Mouse (Mus musculus) forebrain, embryonic 14.5 days (tissue): ENCODE results near the gene Dhx8. TPM values are rescaled to one million over a fixed set of nuclear protein-coding genes. Genes with fewer than 3 reads are reported as not detected.

Source experiments
- ATAC-seq: fragments of 200-750 bp; cut with Nextera tagmentation; 2 replicates; pipeline ENCODE4 v1.8.0; 2017; ENCODE audit warnings: mild to moderate bottlenecking, moderate library complexity
- DNase-seq: peaks from one replicate; pipeline ENCODE4 v3.0.0-alpha.2; 2015; ENCODE audit warnings: low spot score
- H3K27ac ChIP-seq: fragments of 300-500 bp; sonication (generic); 2 replicates; pipeline ENCODE4 v1.5.1; 2014; ENCODE audit warnings: low read depth, mild to moderate bottlenecking, control low read depth, low read length, moderate library complexity
- H3K27me3 ChIP-seq: fragments of 300-500 bp; sonication (generic); replicated peaks from 2 replicates; pipeline ENCODE4 v1.6.1; 2014; ENCODE audit warnings: low read length, control low read depth, mixed read lengths; ENCODE audit not compliant: control insufficient read depth, insufficient read depth
- H3K36me3 ChIP-seq: fragments of 300-500 bp; sonication (generic); 2 replicates; pipeline ENCODE4 v1.6.1; 2014; ENCODE audit warnings: low read length, control low read depth; ENCODE audit not compliant: control insufficient read depth, insufficient read depth
- H3K4me1 ChIP-seq: fragments of 300-500 bp; sonication (generic); 2 replicates; pipeline ENCODE4 v1.6.1; 2014; ENCODE audit warnings: antibody characterized with exemption, low read length, control low read depth; ENCODE audit not compliant: control insufficient read depth, insufficient read depth
- H3K4me2 ChIP-seq: fragments of 300-500 bp; sonication (generic); 2 replicates; pipeline ENCODE4 v1.6.1; 2014; ENCODE audit warnings: mild to moderate bottlenecking, control low read depth, low read length
- H3K4me3 ChIP-seq: fragments of 300-500 bp; sonication (generic); 2 replicates; pipeline ENCODE4 v1.5.1; 2014; ENCODE audit warnings: low read depth, low read length, control low read depth
- H3K9ac ChIP-seq: fragments of 300-500 bp; sonication (generic); 2 replicates; pipeline ENCODE4 v1.6.1; 2014; ENCODE audit warnings: mild to moderate bottlenecking, low read length, control low read depth, moderate library complexity
- H3K9me3 ChIP-seq: fragments of 300-500 bp; sonication (generic); replicated peaks from 2 replicates; pipeline ENCODE4 v1.6.1; 2016; ENCODE audit warnings: low read length, control low read depth, mixed read lengths; ENCODE audit not compliant: control insufficient read depth
- whole genome bisulfite sequencing: fragments of 180-500 bp; shearing (Covaris S2); extraction: QIAGEN DNeasy Blood & Tissue Kit; methylation state at CpG from one replicate; pipeline ENCODE4 v1.1.7; 2014; 5-methylcytosine and 5-hydroxymethylcytosine counted together
- polyA plus RNA-seq: library from polyadenylated mRNA; unstranded; fragments of >200 nt; fragmentation: Nextera tagmentation; extraction: Ambion mirVana; gene quantifications from 2 replicates; pipeline ENCODE4 v1.2.1, GENCODE M21; 2014

Gene Dhx8
- 31.6 and 33.3 TPM in 2 replicates for polyA plus RNA-seq

- no peaks in the 10 kb centered on the region for H3K9me3 ChIP-seq
- peaks cover 4% of the 10 kb centered on the region; the same call in 1 of the 2 replicates for H3K4me1 ChIP-seq
- H3K4me3 ChIP-seq: peak within 1 kb of the TSS; percentile 76
- peaks cover 33% of the 10 kb centered on the region for H3K36me3 ChIP-seq
- H3K27me3 ChIP-seq: no peaks in the 10 kb centered on the region
- peak; percentile 97 for ATAC-seq
- H3K27ac ChIP-seq: no peak within 1 kb of the TSS; the same call in 1 of the 2 replicates
- WGBS: under 1% methylated on average over 51 of the region's 51 CpGs
- peak within 1 kb of the TSS; percentile 80 for H3K9ac ChIP-seq
- peak; percentile 99 for DNase-seq
- H3K4me2 ChIP-seq: peak within 1 kb of the TSS; percentile 83
Observed at GRCm38 (mm10) chr11:101732518-101733440, at the start of gene Dhx8. Gene Dhx8 (plus strand): TSS chr11:101732919.

- H3K9ac ChIP-seq: peak overlapping the region; percentile 32
- peak overlapping the region; percentile 89 for H3K27ac ChIP-seq
- ATAC-seq (peak; percentile 70), DNase-seq (peak; percentile 87)
- no peak overlapping the region for H3K4me3 ChIP-seq
- H3K4me2 ChIP-seq: peak overlapping the region; percentile 22; the same call in 1 of the 2 replicates
- no peaks in the 10 kb centered on the region for H3K36me3 ChIP-seq
- H3K27me3 ChIP-seq: no peaks in the 10 kb centered on the region
- H3K4me1 ChIP-seq: peaks cover 29% of the 10 kb centered on the region
- 45% methylated on average over 13 of the region's 13 CpGs for WGBS
- no peaks in the 10 kb centered on the region for H3K9me3 ChIP-seq
Observed at GRCm38 (mm10) chr11:101687351-101688301, 45.1 kb upstream of the Dhx8 start.

- peak overlapping the region; percentile 14; the same call in 1 of the 2 replicates for H3K4me2 ChIP-seq
- no peak overlapping the region for H3K9ac ChIP-seq
- peak overlapping the region; percentile 88 for H3K27ac ChIP-seq
Observed at GRCm38 (mm10) chr11:101689701-101690113, 43.0 kb upstream of the Dhx8 start.

GRCm38 (mm10) chr11:101690326-101690725 is 42.4 kb upstream of the Dhx8 start:
- Histone ChIP-seq H3K4me1 (peaks cover 32% of the 10 kb centered on the region), H3K27ac (peak overlapping the region; percentile 76)
- 60% methylated on average over 5 of the region's 5 CpGs for WGBS

More at GRCm38 (mm10) chr11:101689701-101690113, 43.0 kb upstream of the Dhx8 start:
- Histone ChIP-seq H3K4me3 (no peak overlapping the region), H3K36me3 (no peaks in the 10 kb centered on the region), H3K4me1 (peaks cover 29% of the 10 kb centered on the region), H3K27me3 (no peaks in the 10 kb centered on the region), H3K9me3 (no peaks in the 10 kb centered on the region)
- peak; percentile 94 for DNase-seq
- peak; percentile 88 for ATAC-seq
- 19% methylated on average over 10 of the region's 10 CpGs for WGBS

GRCm38 (mm10) chr11:101695906-101696661 is 36.6 kb upstream of the Dhx8 start:
- peaks cover 23% of the 10 kb centered on the region for H3K4me1 ChIP-seq
- H3K27ac ChIP-seq: peak overlapping the region; percentile 94
- peak overlapping the region; percentile 44 for H3K4me2 ChIP-seq
- H3K4me3 ChIP-seq: peak overlapping the region; percentile 9
- ATAC-seq (peak; percentile 97), DNase-seq (peak; percentile 95)
- H3K9ac ChIP-seq: peak overlapping the region; percentile 55
- no peaks in the 10 kb centered on the region for H3K27me3 ChIP-seq
- 0 out of 2 replicates have a peak, but pooled peaks cover 2% of the 10 kb centered on the region for H3K9me3 ChIP-seq
- WGBS: under 1% methylated on average over 20 of the region's 20 CpGs
- no peaks in the 10 kb centered on the region for H3K36me3 ChIP-seq

More at GRCm38 (mm10) chr11:101690326-101690725, 42.4 kb upstream of the Dhx8 start:
- Histone ChIP-seq H3K9ac (no peak overlapping the region), H3K9me3 (no peaks in the 10 kb centered on the region), H3K4me2 (no peak overlapping the region), H3K36me3 (no peaks in the 10 kb centered on the region), H3K27me3 (no peaks in the 10 kb centered on the region), H3K4me3 (no peak overlapping the region)
- DNase-seq (no peak), ATAC-seq (no peak)

GRCm38 (mm10) chr11:101697156-101697861 is 35.4 kb upstream of the Dhx8 start:
- Histone ChIP-seq H3K4me1 (peaks cover 19% of the 10 kb centered on the region), H3K4me2 (no peak overlapping the region), H3K36me3 (no peaks in the 10 kb centered on the region), H3K9ac (peak overlapping the region; percentile 55), H3K27me3 (no peaks in the 10 kb centered on the region), H3K27ac (peak overlapping the region; percentile 94), H3K4me3 (no peak overlapping the region), H3K9me3 (0 out of 2 replicates have a peak, but pooled peaks cover 2% of the 10 kb centered on the region)
- no peak for ATAC-seq
- WGBS: 93% methylated on average over 9 of the region's 9 CpGs
- no peak for DNase-seq

GRCm38 (mm10) chr11:101698114-101698513 is 34.6 kb upstream of the Dhx8 start:
- Histone ChIP-seq H3K4me2 (no peak overlapping the region), H3K9me3 (0 out of 2 replicates have a peak, but pooled peaks cover 2% of the 10 kb centered on the region), H3K27me3 (no peaks in the 10 kb centered on the region), H3K36me3 (no peaks in the 10 kb centered on the region), H3K9ac (no peak overlapping the region), H3K4me3 (no peak overlapping the region), H3K27ac (peak overlapping the region; percentile 50; the same call in 1 of the 2 replicates), H3K4me1 (peaks cover 19% of the 10 kb centered on the region)
- DNase-seq: no peak
- no peak for ATAC-seq
